Mouse (Mus musculus): ENCODE measurements at regions not wholly inside any gene's neighbourhood (a gene's known extent, or its start where the extent isn't known, plus 50 kb on each side); places are given as distances from the start of the nearest gene placed in this dataset.

DNA sequence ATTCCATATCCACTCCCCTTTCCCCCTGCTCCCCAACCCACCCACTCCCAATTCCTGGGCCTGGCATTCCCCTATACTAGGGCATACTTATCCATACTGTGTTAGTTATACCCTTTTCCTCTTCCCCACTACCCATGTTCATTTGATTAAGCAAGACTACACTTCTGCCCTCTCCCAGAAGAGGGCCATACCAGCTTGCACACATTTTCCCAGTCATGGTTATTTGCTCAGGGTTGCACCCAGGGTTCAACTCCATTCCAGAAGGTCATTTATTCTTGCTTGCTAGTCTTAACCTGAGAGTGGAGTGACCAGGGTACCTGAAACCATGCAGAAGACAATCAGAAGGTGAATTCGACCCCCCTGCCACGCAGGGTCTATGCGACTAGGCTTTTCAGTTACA, 113.4 kb downstream of the Nab1 start:
- TF ChIP-seq CTCF (IDR thresholded peaks at IDR 0.05; ENCODE audit: low read depth, low read length) = no peak
- TF ChIP-seq POLR2AphosphoS5 (IDR thresholded peaks at IDR 0.05; ENCODE audit: insufficient replicate concordance, low read depth, low read length) = no peak
